Mouse (Mus musculus) myocyte (in vitro differentiated cells): ENCODE measurements around the gene Unc5b. TPM values are rescaled to one million over a fixed set of nuclear protein-coding genes. Genes with fewer than 3 reads are reported as not detected.

Experiments
- H3K27me3 ChIP-seq: one replicate; pipeline ENCODE4 v1.6.1; 2011; ENCODE audit not compliant: control insufficient read depth, insufficient read depth, insufficient read length
- H3K36me3 ChIP-seq: one replicate; pipeline ENCODE4 v1.6.1; 2011; ENCODE audit not compliant: control insufficient read depth, insufficient read depth
- H3K4me2 ChIP-seq: one replicate; pipeline ENCODE4 v1.6.1; 2011; ENCODE audit warnings: low read depth, control low read depth
- H3K4me3 ChIP-seq: one replicate; pipeline ENCODE4 v1.5.1; 2011; ENCODE audit warnings: mild to moderate bottlenecking, control low read depth, moderate library complexity
- H3K79me2 ChIP-seq: one replicate; pipeline ENCODE4 v1.6.1; 2011; ENCODE audit not compliant: control insufficient read depth, insufficient read depth
- H3ac ChIP-seq: one replicate; pipeline ENCODE4 v1.6.1; 2011; ENCODE audit not compliant: control insufficient read depth, insufficient read length
- CEBPB ChIP-seq: IDR thresholded peaks from 2 replicates; pipeline ENCODE4 v1.6.1; 2011; ENCODE audit warnings: mild to moderate bottlenecking, moderate library complexity; ENCODE audit not compliant: poor library complexity, insufficient read depth, severe bottlenecking
- E2F4 ChIP-seq: IDR thresholded peaks from one replicate; pipeline ENCODE4 v1.6.1; 2011; ENCODE audit warnings: mild to moderate bottlenecking, control low read depth, moderate library complexity; ENCODE audit not compliant: insufficient read depth
- MAX ChIP-seq: IDR thresholded peaks from one replicate; pipeline ENCODE4 v1.6.1; 2011; ENCODE audit warnings: low read depth, mild to moderate bottlenecking, control low read depth
- MYOD1 ChIP-seq, 3 experiments: IDR thresholded peaks; one replicate each; pipeline ENCODE4 v1.6.1; 2011; ENCODE audit warnings: control low read depth in 2 of 3, low read depth in 2 of 3, mild to moderate bottlenecking in 2 of 3, moderate library complexity in 1 of 3; ENCODE audit not compliant: insufficient read length in 2 of 3, control insufficient read depth in 1 of 3
- MYOG ChIP-seq, 3 experiments: IDR thresholded peaks; one replicate each; pipeline ENCODE4 v1.6.1; 2011; ENCODE audit warnings: control low read depth in 2 of 3, low read depth in 2 of 3, mild to moderate bottlenecking in 2 of 3; ENCODE audit not compliant: insufficient read length in 2 of 3, control insufficient read depth in 1 of 3, insufficient read depth in 1 of 3
- POLR2A ChIP-seq: IDR thresholded peaks from one replicate; pipeline ENCODE4 v1.6.1; 2011; ENCODE audit warnings: low read depth, mild to moderate bottlenecking, control low read depth, moderate library complexity; ENCODE audit not compliant: insufficient read length
- POLR2AphosphoS2 ChIP-seq: IDR thresholded peaks from one replicate; pipeline ENCODE4 v1.6.1; 2011; ENCODE audit warnings: low read depth, control low read depth; ENCODE audit not compliant: insufficient read length
- REST ChIP-seq: IDR thresholded peaks from one replicate; pipeline ENCODE4 v1.6.1; 2011; ENCODE audit warnings: mild to moderate bottlenecking, control low read depth, moderate library complexity; ENCODE audit not compliant: insufficient read depth, insufficient read length
- SRF ChIP-seq: IDR thresholded peaks from one replicate; pipeline ENCODE4 v1.6.1; 2011; ENCODE audit warnings: low read depth; ENCODE audit not compliant: control insufficient read depth, insufficient read length
- TCF12 ChIP-seq: IDR thresholded peaks from one replicate; pipeline ENCODE4 v1.6.1; 2011; ENCODE audit warnings: mild to moderate bottlenecking, control low read depth; ENCODE audit not compliant: poor library complexity, insufficient read depth, severe bottlenecking
- TCF3 ChIP-seq: IDR thresholded peaks from one replicate; pipeline ENCODE4 v1.6.1; 2011; ENCODE audit warnings: low read depth, control low read depth; ENCODE audit not compliant: insufficient read length
- USF1 ChIP-seq: IDR thresholded peaks from one replicate; pipeline ENCODE4 v1.6.1; 2011; ENCODE audit warnings: low read depth, mild to moderate bottlenecking, control low read depth, moderate library complexity
- polyA plus RNA-seq: library from polyadenylated mRNA; unstranded; fragments of >200 nt; fragmentation: generic; extraction: Trizol; gene quantifications from one replicate; pipeline ENCODE4 v1.2.1, GENCODE M21; 2012; ENCODE audit warnings: missing spikeins

The Unc5b gene
- polyA plus RNA-seq, 1 experiment: 91.9 TPM

- H3K36me3 ChIP-seq: no peaks in the 10 kb centered on the region
- no peak overlapping the region for H3K4me3 ChIP-seq
- H3K79me2 ChIP-seq: peaks cover 92% of the 10 kb centered on the region
- peak overlapping the region; percentile 14 for H3K4me2 ChIP-seq
- H3ac ChIP-seq: no peak overlapping the region
- no peak for TF ChIP-seq E2F4
- no peak for TF ChIP-seq POLR2A
- no peak for TF ChIP-seq SRF
- TF ChIP-seq MYOG (IDR thresholded peaks at IDR 0.05; ENCODE audit: control insufficient read depth in 1 of 3, insufficient read depth in 1 of 3, insufficient read length in 2 of 3, low read depth in 2 of 3): peak in 2 of 3 experiments; percentile 42 to 52
- no peak for TF ChIP-seq CEBPB
- no peak for TF ChIP-seq REST
- no peak for TF ChIP-seq MAX
- TF ChIP-seq MYOD1 (IDR thresholded peaks at IDR 0.05; ENCODE audit: control insufficient read depth in 1 of 3, insufficient read length in 2 of 3, low read depth in 2 of 3): peak in 2 of 3 experiments; percentile 46 to 68
- TF ChIP-seq TCF12: no peak
- H3K27me3 ChIP-seq: no peaks in the 10 kb centered on the region
Measured at GRCm38 (mm10) chr10:60821736-60822358, 9.5 kb downstream of the Unc5b start.

- Histone ChIP-seq H3K36me3 (no peaks in the 10 kb centered on the region), H3K27me3 (no peaks in the 10 kb centered on the region), H3K79me2 (peaks cover 91% of the 10 kb centered on the region), H3K4me3 (no peak overlapping the region), H3K4me2 (peak overlapping the region; percentile 26), H3ac (no peak overlapping the region)
- TF ChIP-seq POLR2A (no peak), REST (no peak), SRF (no peak), MYOG (IDR thresholded peaks at IDR 0.05; ENCODE audit: control insufficient read depth in 1 of 3, insufficient read depth in 1 of 3, insufficient read length in 2 of 3, low read depth in 2 of 3) (no peak), E2F4 (no peak), POLR2AphosphoS2 (no peak), MAX (no peak)
Measured at GRCm38 (mm10) chr10:60821311-60821710, 10.1 kb downstream of the Unc5b start.

- Histone ChIP-seq H3K4me3 (no peak overlapping the region), H3K27me3 (no peaks in the 10 kb centered on the region), H3K79me2 (peaks cover 88% of the 10 kb centered on the region), H3ac (no peak overlapping the region), H3K36me3 (no peaks in the 10 kb centered on the region), H3K4me2 (peak overlapping the region; percentile 52)
- TF ChIP-seq POLR2AphosphoS2 (no peak), CEBPB (no peak), TCF12 (no peak), SRF (no peak), REST (no peak), TCF3 (no peak), MAX (no peak), POLR2A (no peak), MYOD1 (IDR thresholded peaks at IDR 0.05; ENCODE audit: control insufficient read depth in 1 of 3, insufficient read length in 2 of 3, low read depth in 2 of 3) (no peak), E2F4 (no peak), USF1 (no peak), MYOG (IDR thresholded peaks at IDR 0.05; ENCODE audit: control insufficient read depth in 1 of 3, insufficient read depth in 1 of 3, insufficient read length in 2 of 3, low read depth in 2 of 3) (no peak)
Measured at GRCm38 (mm10) chr10:60820552-60820951, 10.8 kb downstream of the Unc5b start.

- no peak for TF ChIP-seq MYOD1 (IDR thresholded peaks at IDR 0.05; ENCODE audit: control insufficient read depth in 1 of 3, insufficient read length in 2 of 3, low read depth in 2 of 3)
- TF ChIP-seq E2F4: no peak
- TF ChIP-seq SRF: no peak
- no peak for TF ChIP-seq REST
- TF ChIP-seq MAX: no peak
- no peak for TF ChIP-seq POLR2AphosphoS2
- no peak for TF ChIP-seq TCF12
- TF ChIP-seq POLR2A: no peak
- no peak for TF ChIP-seq USF1
- no peak for TF ChIP-seq MYOG (IDR thresholded peaks at IDR 0.05; ENCODE audit: control insufficient read depth in 1 of 3, insufficient read depth in 1 of 3, insufficient read length in 2 of 3, low read depth in 2 of 3)
- no peak for TF ChIP-seq TCF3
- no peak for TF ChIP-seq CEBPB
- no peak overlapping the region for H3K4me3 ChIP-seq
- peaks cover 83% of the 10 kb centered on the region for H3K79me2 ChIP-seq
- H3ac ChIP-seq: no peak overlapping the region
- peak overlapping the region; percentile 52 for H3K4me2 ChIP-seq
- no peaks in the 10 kb centered on the region for H3K27me3 ChIP-seq
- H3K36me3 ChIP-seq: no peaks in the 10 kb centered on the region
Measured at GRCm38 (mm10) chr10:60819654-60820192, 11.7 kb downstream of the Unc5b start.
